Mouse (Mus musculus): ENCODE data around the gene Slc4a1.
A peak's percentile ranks its signal among the peaks of the same experiment; 100 is the strongest.

DNA sequence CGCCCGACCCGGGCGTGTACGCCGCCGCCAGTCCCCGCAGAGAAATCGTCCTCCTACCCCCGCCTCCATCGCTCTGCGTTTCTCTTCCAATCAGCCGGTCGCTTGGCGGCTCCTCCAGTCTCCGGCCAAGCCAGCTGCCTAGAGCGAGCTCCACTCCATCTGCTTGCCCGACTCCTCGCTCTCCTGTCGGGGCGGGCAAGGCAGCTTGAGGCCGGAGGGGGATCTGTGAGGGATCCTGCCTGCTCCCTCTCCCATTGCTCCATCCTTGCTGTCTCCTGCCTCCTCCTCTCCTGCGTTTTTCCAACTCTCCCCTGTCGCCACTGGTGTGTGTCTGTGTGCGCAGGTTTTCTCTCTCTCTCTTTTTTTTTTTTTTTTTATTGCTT lies 46.6 kb downstream of the Slc4a1 start, which contains the start of gene Ubtf:
- TF ChIP-seq CTCF (IDR thresholded peaks at IDR 0.05; ENCODE audit: borderline replicate concordance, insufficient read depth, low read length) (no peak), POLR2A (IDR thresholded peaks at IDR 0.05; ENCODE audit: low read depth, low read length) (peak; percentile 67; the same call in 1 of the 2 replicates)

Data from embryonic fibroblast, embryonic 13.5 days (primary cell).